Comparison of ENCODE assay signal across 16 mouse cellular contexts in genomic region chr16:40866733-40867132, GRCm38 (mm10).
"Had no signal": no experiment of that assay in that cellular context is flagged by ENCODE, and none has a peak within 500 bp of the region (broad histone marks: within the 10 kb centered on the region; RNA-seq: fewer than 3 reads in every experiment).

No protein-coding gene starts in this region.

- H3K9ac ChIP-seq: neural tube, embryonic 13.5 days; neural tube, embryonic 15.5 days; stomach, embryonic 15.5 days had no signal

- H3K36me3 ChIP-seq: neural tube, embryonic 13.5 days; neural tube, embryonic 15.5 days; stomach, embryonic 15.5 days had no signal

- H3K9me3 ChIP-seq: neural tube, embryonic 13.5 days; neural tube, embryonic 15.5 days; stomach, embryonic 15.5 days had no signal

- H3K27me3 ChIP-seq: neural tube, embryonic 13.5 days; neural tube, embryonic 15.5 days; stomach, embryonic 15.5 days had no signal

- DNase-seq: retina, postnatal 1 day; right cerebral cortex, adult 18-20 months; right cerebral cortex, postnatal 14 days; right cerebral cortex, postnatal 25 days; right cerebral cortex, postnatal 4 days; spleen, adult 18-20 months; thymus, adult 18-20 months; thymus, adult 2 months; thymus, postnatal 14 days; thymus, postnatal 25 days; thymus, postnatal 36 days; thymus, postnatal 4 days had no signal

- H3K27ac ChIP-seq: neural tube, embryonic 13.5 days; neural tube, embryonic 15.5 days; stomach, embryonic 15.5 days; stomach, postnatal 0 days had no signal

- H3K4me3 ChIP-seq: neural tube, embryonic 13.5 days; neural tube, embryonic 15.5 days; stomach, embryonic 15.5 days had no signal

- H3K4me1 ChIP-seq: neural tube, embryonic 13.5 days; neural tube, embryonic 15.5 days; stomach, embryonic 15.5 days had no signal

- H3K4me2 ChIP-seq: neural tube, embryonic 13.5 days; neural tube, embryonic 15.5 days; stomach, embryonic 15.5 days had no signal
